Mouse (Mus musculus): Measurements from ENCODE around the gene Gje1. TPM values are rescaled to one million over a fixed set of nuclear protein-coding genes. Genes with fewer than 3 reads are reported as not detected.
A peak's percentile ranks its signal among the peaks of the same experiment; 100 is the strongest.

The Gje1 gene
- total RNA-seq (2022): not detected

DNA sequence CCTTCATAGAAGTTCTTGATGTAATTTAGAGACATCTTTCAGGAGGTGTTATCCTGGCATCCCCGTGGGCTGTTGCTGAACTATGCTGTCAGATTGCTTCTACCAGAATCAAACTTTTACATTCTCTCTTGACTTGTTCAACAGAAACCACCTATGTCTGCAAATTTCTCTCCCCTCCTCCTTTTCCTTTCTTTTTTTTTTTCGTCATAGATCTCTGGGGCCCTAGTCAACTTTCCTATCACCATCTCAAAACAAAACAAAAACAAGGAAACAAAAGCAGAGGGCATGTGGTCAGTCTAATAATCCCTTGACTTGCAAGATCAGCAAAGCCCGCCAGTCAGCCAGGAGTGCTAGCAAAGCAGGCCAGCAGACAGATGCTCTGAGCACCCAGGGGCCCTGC is at the start of gene Gje1:
Gje1 (minus strand) TSS at position 101 of the 400 bp plus-strand sequence.
- no peak for DNase-seq (ENCODE audit: low spot score in 2 of 2)

- DNase-seq (ENCODE audit: low spot score in 2 of 2): no peak
These were observed 42.6 kb upstream of the Gje1 start for GRCm38 (mm10) chr10:14760618-14761017.

- no peak for DNase-seq (ENCODE audit: low spot score in 2 of 2)
These were observed 41.9 kb upstream of the Gje1 start for GRCm38 (mm10) chr10:14759665-14760558.

DNA sequence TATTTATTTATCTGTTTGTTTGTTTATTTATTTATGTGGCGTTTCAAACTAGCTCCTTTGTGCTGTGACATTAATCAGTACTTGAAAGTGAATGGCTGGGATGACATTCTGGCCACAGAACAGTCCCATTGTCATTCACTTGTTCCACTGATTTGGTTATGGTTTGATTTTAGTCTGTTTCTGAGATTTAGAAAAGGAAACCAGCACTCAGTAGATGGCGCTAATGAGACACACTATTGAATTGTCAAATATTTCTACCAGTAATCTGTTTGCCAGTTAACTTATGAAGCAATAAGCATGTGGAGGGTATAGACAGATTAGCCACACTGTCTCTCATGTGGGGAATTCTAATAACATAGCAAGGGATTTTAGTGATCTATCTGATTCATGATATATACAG is 16.3 kb upstream of the Gje1 start:
- DNase-seq (ENCODE audit: low spot score in 2 of 2): no peak

GRCm38 (mm10) chr10:14725671-14726070 is 7.7 kb upstream of the Gje1 start:
- no peak for DNase-seq (ENCODE audit: low spot score in 2 of 2)

DNA sequence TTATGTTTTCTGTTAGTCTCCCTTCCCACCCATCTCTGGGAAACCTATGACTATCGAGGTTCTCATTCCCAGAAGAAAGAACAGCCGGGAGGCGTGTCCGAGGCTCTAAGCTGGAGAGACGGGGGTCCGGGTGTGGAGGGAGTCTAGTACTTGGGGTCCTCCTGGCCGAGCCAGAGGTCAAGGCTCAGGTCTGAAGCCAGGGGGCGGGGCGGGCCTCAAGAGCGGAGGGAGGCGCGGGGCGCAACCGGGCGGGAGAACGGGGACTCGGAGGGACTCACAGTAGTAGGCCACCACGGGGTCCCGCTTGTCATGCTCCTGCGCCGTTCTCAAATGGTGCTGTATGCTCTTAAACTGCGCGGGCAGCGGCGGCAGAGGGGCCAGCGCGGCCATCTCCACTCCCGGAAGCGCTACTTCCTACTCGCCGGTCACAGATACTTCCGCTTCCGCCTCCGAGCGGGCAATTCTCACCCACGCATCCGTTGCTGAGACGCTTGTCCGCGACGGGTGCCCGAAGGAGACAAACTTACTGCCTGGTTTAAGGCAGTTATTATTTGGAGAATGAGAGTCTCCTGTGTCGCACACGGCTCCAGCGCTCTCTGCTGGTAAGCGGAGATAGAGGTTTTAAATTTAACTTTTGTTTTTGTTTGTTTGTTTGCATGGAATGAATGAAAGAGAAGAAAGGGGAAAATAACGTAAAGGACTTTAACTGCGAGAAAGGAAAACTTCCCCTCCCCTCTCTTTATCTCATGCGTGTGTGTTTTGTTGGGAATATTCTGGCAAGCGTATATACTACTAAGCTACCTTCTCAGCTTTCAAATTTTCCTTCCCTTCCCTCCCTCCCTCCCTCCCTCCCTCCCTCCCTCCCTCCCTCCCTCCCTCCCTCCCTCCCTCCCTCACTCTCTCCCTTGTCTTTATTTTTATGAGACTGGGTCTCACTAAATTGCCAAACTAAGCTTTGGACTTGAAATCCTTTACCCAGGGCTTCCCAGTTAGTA is 12.6 kb downstream of the Gje1 start, which contains the start of the genes Vta1 and Nmbr:
Vta1 (minus strand) TSS at position 489 of the 995 bp plus-strand sequence.
Nmbr (plus strand) TSS at position 520 of the 995 bp plus-strand sequence.
- DNase-seq (ENCODE audit: low spot score in 2 of 2): peak; percentile 95

- no peak for DNase-seq (ENCODE audit: low spot score in 2 of 2)
These were observed 14.1 kb downstream of the Gje1 start for GRCm38 (mm10) chr10:14703830-14704420.

DNA sequence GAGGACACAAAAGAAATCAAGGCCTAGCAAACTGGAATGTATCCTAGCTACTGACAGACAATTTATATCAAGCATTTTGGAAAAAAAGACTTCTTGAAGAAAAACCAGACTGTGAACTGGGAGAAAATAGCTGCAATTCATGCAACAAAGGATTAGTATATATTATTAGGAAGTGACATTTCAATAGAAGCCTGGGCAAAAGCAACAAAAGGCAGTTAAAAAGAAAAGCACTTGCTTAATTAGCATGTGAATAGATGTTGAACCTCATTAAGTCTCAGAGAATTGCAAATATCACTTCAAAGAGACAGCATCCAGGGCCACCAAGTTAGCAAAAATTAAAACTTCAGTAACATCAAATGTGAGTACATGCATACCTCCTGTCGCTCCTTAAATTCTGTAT is 14.8 kb downstream of the Gje1 start:
- no peak for DNase-seq (ENCODE audit: low spot score in 2 of 2)

DNA sequence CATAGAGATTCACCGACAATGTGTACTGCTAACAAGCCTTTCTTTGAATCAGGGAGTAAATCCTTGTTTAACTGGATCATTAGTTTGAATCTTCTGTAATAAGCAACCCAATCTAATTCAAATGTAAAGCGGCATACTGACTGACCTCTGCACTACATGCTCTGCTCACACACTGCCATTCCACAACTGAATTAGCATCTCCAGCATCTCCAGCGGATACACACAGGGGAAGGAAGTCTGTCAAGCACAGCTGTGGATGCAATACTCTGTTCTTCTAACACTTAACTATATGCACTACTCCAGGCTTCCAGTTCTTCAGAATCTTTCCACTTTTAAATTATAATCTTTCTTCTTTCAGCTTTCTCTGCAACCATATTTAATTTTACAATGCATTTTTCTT is 27.7 kb downstream of the Gje1 start:
- no peak for DNase-seq (ENCODE audit: low spot score in 2 of 2)

DNA sequence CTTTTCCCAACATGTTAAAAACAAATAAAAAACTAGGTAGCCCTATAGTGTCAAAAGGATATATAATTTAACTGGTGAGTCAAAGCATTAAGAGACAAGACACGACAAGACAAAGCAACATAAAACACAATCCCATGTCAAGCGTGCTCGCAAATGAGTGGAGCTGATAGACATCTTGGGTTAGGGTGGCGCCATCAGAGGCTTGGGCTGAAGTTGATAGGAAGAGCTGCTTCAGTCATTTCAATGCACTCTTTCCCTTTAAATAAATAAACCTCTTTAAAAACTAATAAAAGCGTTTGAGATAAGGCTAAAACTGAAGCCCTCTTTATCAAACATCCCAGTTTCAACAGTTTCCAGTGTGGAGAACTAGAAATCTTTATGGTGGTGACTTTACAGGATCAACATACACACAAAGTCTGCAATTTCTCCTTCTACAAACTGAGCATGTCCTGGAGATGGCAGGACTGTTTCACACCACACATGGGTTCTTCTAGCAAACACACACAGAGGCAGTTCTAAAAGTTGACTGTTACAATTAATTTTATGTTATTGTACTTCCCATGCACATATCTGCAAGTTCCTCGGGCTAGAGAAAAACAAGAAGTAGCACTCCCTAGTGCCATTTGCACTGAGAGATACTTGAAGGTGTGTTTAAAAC is 29.1 kb downstream of the Gje1 start:
- DNase-seq (ENCODE audit: low spot score in 2 of 2): no peak

DNA sequence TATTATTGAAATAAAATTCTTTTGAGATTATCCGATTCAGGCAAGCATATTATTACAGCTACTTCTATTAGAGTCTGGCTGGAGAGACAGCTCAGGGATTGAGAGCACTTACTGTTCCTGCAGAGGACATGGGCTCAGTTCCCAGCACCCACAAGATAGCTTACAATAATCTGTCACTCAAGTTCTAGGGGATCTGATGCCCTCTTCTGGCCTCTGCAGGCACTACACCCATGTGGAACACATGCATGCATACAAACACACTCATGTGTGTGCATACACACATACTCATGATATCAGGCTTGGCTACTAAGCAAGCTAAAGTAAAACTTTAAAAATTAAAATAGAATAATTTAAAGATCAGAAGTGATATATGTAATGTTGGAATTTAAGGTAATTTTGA is 32.4 kb downstream of the Gje1 start:
- DNase-seq (ENCODE audit: low spot score in 2 of 2): no peak

GRCm38 (mm10) chr10:14666147-14666546 is 51.9 kb downstream of the Gje1 start:
- no peak for DNase-seq (ENCODE audit: low spot score in 2 of 2)

Other genes with a start within 250 kb of the Gje1 start
- gene Adgrg6, start 172.6 kb downstream of the Gje1 start, total RNA-seq (2022): 1 to 10 TPM in 3 of 4 experiments, under 1 TPM in 1; 0.56 to 2.0 (median 1.3) TPM
- 10 to 100 TPM; 25.1 to 27.3 (median 26.4) TPM for gene Vta1, start 12.7 kb downstream of the Gje1 start, total RNA-seq (2022)
- 1 to 10 TPM; 1.6 to 2.1 (median 1.9) TPM for gene Nmbr, start 12.6 kb downstream of the Gje1 start, total RNA-seq (2022)

Data from gastrocnemius, adult 8-10 months (tissue).